Mouse (Mus musculus) cerebellum, postnatal 25 days (tissue): ENCODE measurements at regions not wholly inside any gene's neighbourhood (a gene's known extent, or its start where the extent isn't known, plus 50 kb on each side); places are given as distances from the start of the nearest gene placed in this dataset.
A peak's percentile ranks its signal among the peaks of the same experiment; 100 is the strongest.

Source experiments
- DNase-seq, 2 experiments: peaks; one replicate each; pipeline ENCODE4 v3.0.0; 2021; ENCODE audit warnings: mixed read lengths in 2 of 2

DNA sequence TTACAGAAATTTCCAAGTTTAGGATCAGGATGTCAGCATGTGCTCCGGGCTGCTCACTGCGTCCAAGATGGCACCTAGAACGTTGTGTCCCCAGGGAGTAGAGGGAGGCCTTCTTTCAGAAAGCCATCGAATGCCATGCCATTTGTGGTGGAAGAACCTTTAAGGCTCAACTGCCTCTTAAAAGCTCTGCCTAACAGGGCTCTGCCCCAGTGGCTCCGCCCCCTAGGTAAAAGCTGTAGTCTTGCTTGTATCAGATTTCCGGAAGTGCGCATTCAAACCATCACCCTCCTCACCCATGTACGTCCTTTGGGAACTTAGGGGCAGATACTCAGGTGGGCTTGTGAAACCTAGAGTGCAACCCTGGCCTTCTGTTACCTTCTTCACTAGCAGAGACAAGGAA is 54.0 kb upstream of the Psmd7 start:
- no peak for DNase-seq

DNA sequence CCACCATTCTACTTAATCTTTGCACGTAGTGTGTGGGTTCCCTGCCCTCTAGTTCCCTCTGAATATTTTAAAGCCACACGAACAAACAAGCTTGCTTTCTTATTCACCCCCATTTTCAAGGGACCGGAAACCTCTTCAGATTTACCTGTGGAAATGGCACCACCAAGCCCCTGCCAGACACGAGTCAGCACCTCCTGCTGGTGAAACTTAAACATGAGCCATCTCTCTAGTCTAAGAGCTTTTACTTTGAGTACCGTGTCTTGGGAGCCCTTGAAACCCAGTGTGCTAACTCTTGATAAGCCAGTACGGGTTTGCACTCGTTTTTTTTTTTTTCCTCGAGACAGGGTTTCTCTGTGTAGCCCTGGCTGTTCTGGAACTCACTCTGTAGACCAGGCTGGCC is 59.7 kb upstream of the Psmd7 start:
- no peak for DNase-seq

DNA sequence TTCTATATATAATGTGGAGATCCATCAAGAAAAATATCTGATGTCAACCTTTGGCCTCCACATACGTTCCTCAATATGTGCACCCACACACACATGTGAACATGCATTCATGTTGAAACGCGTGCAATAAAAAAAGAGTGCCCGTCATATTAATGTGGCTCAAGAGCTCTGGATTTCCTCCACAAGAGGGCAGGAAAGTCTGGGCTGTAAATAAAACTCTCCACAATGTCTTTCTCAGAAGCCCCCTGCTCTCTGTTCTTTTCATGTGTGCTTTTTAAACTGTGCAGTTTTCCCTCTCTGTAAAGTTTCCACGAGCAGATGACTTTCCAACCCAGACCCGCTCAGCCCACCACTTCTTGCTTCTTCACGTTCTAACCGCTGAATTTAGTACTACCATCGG is 62.0 kb upstream of the Psmd7 start:
- no peak for DNase-seq

DNA sequence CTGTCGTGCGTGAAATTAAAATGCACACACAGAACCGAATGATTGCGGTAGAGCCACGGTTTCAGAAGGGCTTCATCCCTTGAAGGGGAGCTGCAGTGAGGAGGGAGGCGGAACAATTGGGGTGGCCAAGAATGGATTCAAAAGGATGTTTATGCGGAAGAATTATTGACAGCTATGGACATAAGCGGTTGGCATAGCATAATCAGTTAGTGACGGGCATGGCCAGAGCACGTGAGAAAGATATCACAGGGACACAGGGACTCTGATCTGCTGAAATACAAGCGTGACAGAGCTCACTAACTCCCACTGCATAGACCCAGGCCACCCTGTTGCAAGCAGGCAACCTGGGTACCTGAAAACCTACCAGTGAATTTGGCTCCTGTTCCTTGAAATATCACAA is 63.2 kb upstream of the Psmd7 start:
- DNase-seq: peak; percentile 5 to 17

DNA sequence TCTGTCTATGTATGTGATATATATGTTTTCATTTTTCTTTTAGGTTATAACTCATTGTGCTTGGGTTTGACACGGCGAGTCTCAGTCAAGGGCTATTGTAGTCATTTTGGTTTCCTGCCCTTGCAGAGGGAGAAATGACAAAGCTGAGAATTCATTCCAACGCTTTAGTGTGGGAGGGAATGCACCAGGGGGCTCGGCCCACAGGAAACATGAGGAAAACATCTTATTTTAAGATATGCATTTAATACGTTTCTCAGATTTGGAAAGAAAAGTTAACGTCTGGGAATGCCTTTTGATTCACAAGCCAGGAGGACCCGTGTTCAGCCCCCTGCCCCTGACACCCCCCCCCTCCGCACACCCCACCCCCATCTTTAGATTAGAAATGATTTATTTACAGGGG is 64.0 kb upstream of the Psmd7 start:
- DNase-seq: no peak

DNA sequence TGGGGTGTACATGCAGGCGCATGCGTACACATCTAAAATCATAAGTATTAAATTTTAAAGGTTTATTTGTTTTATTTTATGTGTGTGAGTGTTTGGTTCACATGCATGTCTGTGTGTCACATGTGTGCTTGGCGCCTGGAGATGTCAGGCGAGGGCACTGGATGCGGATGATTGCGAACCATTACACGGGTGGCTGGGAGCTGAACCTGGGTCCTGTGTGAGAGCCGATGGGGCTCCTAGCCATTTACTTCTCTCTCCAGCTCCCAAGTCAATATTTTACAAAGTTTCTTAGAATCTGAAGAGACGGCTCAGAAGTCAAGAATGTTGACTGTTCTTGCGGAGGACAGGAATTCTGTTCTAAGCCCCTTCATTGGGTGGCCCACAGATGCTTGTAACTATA is 65.4 kb upstream of the Psmd7 start:
- no peak for DNase-seq

DNA sequence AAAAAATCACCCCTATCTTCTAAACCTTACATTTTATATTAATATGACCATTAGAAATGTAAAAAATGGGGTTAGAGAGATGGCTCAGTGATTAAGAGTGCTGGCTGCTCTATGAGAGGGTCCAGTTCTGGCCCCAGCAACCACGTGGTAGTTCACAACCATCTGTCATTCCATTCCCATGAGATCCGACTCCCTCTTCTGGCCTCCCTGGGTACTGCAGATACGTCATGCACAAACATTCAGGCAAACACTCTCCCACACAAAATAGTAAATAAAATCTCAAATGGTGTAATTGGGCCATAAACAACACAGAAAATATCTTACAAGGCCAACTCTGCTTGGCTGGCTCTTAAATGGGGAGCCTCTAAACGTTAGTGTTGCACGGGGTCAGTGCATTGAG is 68.4 kb upstream of the Psmd7 start:
- no peak for DNase-seq

DNA sequence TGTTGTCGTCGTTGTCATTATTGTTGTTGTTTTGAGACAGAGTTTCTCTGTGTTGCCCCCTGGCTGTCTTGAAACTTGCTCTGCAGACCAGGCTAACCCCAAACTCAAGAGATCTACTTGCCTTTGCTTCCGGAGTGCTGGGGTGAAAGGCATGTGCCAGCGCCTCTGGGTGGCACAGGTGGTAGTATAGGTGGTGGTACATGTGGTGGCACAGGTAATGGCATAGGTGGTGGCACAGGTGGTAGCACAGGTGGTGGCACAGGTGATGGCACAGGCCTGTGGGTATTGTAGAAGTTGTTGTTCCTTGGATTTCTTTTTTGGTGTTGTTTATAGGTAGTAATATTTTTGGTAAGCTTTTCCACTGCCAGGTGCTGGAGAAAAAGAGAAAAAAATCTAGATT is 69.5 kb upstream of the Psmd7 start:
- no peak for DNase-seq

DNA sequence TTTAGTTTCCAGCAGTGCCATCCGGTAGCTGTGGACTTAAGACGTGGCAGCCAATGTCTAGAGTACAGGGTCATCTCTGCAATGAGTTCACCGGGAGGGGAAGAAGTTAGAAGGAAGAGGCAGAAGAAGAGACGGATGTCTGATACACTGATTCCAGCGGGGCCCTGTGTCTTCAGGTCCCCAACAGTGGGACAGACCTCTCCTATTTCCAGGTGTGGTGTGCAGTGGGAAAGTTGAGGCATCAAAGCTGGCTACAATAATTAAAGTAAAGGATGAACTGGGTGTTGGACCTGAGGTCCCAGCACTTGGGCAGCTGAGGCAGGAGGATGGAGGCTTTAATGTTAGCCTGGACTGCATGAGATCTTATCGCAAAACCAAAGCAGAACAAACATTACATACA is 70.1 kb upstream of the Psmd7 start:
- no peak for DNase-seq

DNA sequence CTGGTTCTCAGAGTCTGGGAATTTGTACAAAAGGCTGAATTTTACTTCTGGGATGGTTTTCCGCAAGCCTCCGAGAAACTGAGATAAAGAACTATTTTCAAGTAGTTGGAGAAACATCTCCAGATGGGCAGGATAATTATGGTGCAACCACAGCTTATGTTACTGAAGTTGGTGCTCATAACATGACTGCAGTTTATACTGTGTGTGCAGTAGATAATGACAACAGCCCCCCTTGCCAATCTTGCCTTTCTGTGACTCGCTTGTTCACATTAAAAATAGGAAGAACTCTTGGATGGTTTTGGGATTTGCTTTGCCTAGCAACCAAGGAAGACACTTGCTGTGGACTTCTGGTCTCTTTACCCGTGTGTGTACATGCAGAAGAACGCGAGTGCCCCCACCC is 72.4 kb upstream of the Psmd7 start:
- DNase-seq: no peak

DNA sequence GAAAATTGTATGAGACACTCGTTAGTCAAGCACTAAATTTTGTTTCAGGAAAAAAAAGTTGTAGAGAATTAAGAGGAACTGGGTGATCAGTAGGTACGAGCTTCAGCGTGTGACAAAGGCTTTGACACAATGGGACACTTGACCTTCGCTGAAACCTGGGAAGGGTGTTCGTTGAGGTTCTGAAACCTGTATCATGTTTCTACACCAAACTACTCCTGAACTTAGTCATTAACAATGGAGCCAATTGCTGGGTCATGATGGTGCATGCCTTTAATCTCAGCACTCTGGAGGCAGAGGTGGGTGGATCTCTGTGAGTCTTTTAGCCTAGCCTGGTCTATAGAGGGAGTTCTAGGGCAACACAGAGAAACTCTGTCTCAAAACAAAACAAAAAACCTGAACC is 81.3 kb upstream of the Psmd7 start:
- no peak for DNase-seq

DNA sequence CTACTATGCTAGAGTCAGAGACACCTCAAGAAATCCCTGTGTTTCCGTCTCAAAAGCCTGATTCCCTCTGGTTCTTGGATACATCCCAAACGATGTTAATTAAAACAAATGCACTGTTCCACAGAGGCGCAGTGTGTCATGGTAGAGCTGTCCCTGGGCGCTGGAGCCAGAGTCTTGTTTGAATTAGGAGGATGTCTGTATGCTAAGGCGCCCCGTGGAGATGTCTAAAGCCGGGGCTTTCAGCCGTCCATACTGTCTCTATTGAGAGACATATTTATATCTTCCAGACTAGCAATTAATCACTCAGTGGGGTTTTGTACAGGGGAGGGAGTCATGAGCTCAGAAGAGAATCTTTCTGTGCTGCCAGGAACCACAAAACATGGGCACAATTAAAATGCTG is 83.2 kb upstream of the Psmd7 start:
- no peak for DNase-seq

DNA sequence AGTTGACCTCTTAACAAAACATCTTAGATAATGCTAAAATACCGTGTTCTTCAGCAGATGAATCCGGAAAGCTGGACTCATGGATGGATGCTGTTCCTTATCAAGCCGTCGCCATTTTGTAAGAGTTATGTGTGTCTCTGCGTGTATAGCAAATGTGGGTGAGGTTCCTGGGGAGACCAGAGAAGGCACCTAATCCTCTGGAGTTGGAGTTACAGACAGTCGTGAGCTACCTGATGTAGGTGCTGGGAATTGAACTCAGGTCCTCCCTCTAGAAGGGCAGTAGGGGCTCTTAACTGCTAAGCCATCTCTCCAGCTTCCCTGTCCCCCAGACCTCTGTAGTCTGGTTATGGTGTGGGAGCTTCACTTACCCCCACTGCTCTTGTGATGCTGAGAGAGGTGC is 84.4 kb upstream of the Psmd7 start:
- DNase-seq: no peak

DNA sequence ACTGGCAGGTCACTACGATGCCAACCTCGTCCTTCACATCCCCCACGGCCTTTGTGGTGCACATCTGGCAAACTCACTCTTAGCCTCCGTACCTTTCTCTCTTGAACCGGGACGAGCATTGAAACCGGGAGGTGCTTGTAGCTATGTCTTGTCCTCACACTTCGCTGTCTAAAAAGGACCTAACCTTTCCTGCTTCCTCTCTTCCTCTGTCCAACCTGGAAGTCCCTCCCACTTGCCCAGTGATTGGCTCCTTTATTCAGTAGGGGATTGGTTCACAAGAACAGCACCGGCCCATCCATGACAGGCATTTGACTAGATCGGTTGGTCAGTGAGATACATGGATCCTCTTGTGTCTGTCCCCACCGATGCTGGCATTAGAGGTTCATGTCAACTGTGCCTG is 93.8 kb upstream of the Psmd7 start:
- DNase-seq: no peak

DNA sequence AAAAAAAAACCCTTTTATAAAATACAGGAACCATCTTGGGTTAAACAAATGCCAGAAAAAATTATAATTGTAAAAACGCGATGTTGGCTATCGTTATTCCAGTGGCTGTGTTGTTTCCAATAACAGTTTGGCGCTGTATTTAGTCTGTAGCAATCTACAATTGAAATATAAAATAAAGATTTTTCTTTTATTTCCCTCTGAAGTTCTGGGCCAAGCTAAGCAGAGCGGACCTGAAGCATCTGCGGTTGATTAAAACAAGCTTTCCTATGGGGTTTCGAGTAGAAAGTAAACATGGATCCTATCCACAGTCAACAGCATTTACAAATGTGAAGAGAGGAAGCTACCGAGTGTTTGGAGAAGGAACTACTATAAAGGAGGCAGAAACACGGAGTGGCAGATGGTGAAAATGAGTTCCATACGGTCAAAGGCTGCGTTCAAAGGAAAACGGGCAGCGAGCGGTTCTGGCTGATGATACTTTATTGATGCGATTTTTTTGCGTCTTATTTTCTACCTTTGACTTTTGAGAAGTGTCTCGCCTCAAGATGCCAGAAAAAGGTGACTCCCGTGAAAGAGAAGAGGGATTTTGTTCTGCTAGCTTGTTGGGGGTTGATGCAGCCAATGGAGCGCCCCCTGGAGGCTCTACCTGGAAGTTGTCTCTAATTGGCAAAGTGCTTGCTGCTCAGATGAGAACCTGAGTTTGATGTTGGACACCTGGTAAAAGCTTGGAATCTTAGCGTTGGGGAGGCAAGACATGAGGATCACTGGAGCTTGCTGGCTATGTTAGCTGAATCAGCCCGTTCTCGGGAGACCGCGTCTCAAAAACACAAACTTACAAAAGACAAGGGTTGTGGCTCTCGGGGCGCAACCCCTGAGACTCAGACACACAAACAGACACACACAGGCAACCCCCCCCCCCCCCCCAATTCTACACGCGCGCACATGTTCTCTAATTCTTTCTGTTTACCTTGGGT is 96.7 kb upstream of the Psmd7 start:
- peak; percentile 55 to 70 for DNase-seq

DNA sequence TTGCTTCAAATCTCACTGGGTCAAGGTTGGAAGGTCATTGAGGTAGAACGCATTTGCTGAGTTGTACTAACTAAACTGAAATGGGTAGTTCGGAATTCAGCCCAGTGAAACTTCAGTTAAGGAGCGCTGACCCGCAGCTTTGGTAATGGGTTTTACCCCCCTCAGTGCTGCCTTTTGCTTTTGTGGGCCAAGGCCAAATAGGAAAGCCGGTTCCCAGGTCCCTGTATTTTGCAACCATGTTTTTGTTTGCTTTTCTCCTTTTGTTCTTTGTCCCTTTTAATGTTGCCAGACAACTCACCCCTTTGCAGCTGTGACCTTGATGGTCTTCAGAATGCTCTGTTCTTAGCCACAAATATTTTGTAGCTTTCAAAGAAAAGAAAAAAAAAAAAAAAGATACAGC is 98.7 kb upstream of the Psmd7 start:
- no peak for DNase-seq

DNA sequence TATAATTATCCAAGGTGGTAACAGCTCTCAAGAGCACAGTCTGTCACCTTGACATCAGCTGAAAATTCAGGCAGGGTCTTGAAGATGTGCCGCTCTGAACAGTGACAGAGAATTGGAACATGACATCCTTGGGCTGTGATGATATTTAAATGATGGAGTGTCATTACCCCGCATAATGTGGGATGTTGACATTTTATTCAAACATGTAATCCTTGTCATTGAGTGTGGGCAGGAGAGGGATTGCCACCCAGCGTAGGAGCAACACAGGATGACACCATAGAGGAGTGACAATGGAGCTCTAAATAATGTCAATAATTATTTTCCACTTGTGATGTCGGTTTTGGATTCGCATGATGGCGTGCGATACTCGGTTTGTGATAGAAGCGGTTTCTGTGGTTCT is 99.3 kb upstream of the Psmd7 start:
- DNase-seq: no peak

DNA sequence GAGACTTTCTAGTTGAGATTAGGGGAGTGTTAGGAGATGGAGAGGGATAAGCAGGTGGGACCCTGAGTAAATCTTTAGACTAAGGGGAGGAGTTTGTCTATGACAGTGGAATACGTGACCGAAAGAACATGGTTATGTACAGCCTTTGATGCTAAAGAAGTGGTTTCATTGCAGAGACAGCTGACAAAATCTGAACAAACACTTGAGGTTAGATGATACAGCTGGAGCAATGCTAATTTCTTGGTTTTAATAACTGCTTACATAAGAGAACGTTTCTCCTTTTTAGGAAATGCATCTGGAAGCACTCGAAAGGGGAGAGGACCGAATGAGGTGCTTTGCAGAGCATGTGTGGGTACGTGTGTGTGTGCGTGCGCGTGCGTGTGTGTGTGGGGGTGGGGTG is 100.8 kb upstream of the Psmd7 start:
- DNase-seq: no peak

DNA sequence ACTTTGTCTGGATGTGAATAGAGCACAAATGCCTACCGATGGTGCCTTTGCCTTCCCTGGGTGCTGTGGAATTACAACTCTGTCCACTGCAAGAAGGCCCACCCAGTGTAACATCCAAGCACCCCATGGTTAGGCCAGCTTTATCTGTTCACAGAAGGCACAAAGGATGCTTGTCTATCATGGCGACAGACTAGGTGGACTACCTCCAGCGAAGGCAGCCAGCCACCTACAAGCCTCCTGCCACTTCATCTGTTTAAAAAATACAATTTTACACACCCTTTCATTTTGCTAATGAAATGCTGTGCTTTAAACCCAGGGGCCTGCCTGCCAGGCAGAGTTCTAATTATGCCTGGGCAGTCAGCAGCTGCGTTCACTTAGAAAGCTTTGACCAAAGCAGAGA is 103.0 kb upstream of the Psmd7 start:
- DNase-seq: no peak

DNA sequence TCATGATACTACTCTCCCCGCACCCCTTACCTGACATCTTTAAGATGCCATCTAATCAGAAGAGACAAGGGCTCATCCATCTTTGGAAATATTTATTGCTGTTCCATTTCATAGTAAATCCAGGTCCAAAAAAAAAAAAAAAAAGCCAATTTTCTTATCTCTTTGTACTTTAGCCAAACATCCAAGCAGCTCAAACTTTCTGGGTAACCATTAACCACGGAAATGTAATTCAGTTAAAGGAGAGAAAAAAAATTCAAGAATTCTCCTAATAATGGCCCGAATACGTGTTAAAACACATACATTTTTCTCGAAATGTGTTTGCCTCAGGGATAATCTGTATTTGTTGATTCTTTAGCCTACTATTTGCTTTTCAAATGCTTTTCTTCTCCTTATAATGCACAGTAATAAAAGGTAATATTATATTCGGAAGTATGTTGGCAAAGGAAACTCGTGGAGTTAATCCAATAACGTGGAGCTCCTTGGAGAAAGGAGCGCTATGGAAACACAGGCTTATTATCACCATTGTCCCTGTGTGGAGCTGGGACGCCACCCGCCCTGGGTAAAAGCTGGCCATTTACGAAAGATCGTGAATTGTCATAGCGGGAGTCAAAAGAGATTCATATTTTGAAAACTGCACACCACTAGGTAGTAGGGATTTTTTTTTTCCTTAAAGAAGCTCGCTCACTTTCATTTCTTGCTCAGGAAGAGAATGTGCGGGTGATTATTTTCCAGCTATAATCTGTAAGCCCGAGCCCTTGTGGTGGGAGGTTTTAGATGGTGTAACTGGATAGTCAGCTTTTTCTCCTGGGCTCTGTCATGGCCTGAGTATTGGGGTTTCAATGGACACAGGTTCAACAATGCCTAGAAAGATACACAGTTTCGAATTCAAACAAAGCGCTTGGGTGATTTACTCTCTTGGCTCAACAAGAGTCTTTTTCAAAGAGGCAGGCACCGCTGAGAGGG is 108.4 kb upstream of the Psmd7 start:
- no peak for DNase-seq

DNA sequence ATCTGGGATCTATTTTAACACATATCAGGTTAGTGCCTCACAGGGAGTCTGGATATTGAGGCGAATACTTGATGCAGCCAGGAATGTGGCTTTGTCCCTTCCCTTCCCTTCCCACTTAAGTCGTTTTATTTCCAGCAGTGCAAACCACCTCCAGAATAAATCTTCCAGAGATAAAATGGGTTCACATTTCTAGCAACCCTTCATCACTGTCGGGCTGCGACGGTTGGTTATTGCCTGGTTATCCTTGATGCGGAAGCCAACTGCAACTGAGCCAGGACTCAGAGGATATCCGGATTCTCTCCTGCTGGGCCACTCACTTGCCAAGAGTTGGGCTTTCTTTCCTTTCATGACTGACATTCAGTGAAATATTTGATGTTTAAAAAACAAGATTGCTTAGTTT is 111.0 kb upstream of the Psmd7 start:
- DNase-seq: peak; percentile 42 to 62

DNA sequence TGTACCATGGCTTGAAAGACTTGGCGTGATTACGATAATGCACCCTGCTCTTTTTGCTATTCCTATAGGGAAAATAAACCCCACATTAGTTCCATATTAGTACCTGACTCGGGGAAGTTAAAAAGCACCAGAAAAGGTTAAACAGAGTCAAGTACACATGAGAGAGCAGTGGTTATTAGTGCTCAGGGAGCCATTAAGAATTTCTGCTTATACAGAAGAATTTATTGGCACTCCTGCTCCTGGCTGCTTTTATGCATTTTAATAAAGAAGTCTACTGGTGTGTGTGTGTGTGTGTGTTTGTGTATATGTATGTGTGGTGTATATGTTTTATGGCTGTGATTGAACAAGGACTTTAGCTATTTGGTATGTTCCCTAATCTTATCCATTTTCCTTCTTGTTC is 111.5 kb upstream of the Psmd7 start:
- DNase-seq: no peak

DNA sequence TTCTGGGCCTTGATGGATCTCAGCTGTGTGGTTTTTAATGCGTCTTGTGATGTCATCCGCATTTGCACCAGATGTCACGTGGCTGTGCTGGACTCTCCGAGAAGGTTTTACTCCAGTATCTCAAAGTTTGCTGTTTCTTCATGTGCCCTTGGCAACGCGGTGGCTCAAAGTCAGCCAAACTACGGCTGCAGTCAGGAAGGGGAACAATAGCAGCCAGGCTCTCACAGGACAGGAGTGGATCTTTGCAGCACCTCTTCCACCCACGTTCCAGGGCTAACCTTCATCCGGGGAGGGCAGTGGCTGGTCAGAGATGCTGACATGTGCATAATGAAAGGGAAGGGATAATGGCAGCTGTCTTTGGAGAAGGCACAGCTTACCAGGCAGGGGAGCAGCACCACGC is 127.6 kb upstream of the Psmd7 start:
- DNase-seq: no peak

DNA sequence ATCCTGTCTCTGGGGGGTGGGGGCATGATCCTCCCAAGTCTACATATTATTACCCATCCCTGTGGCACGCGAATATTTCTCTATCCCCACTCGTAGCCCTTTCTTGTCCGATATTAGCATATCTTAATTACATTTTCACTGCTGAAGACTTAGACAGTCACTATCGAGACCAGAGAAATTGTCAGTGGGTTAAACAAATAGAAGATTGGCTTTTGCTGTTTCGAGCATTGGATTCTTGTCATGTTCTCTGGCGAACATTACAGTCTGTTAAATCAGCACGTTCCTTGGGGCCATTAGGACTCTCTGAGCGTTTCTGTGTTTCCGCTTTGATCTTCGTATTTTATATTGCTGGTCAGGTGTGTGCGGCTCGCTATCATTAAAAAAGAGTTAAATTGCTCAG is 129.6 kb upstream of the Psmd7 start:
- DNase-seq: no peak
